Mouse (Mus musculus): ENCODE data around the gene Cdkal1.

GRCm38 (mm10) chr13:29202562-29202961 is 652.9 kb downstream of the Cdkal1 start:
- TF ChIP-seq CHD2 (IDR thresholded peaks at IDR 0.05; ENCODE audit: low read length) = no peak
- TF ChIP-seq UBTF (IDR thresholded peaks at IDR 0.05; ENCODE audit: low read depth, low read length) = no peak
- TF ChIP-seq POLR2A (IDR thresholded peaks at IDR 0.05; ENCODE audit: low read depth, low read length) = no peak
